10 mouse cellular contexts compared by ENCODE assay signal in the genomic region with DNA sequence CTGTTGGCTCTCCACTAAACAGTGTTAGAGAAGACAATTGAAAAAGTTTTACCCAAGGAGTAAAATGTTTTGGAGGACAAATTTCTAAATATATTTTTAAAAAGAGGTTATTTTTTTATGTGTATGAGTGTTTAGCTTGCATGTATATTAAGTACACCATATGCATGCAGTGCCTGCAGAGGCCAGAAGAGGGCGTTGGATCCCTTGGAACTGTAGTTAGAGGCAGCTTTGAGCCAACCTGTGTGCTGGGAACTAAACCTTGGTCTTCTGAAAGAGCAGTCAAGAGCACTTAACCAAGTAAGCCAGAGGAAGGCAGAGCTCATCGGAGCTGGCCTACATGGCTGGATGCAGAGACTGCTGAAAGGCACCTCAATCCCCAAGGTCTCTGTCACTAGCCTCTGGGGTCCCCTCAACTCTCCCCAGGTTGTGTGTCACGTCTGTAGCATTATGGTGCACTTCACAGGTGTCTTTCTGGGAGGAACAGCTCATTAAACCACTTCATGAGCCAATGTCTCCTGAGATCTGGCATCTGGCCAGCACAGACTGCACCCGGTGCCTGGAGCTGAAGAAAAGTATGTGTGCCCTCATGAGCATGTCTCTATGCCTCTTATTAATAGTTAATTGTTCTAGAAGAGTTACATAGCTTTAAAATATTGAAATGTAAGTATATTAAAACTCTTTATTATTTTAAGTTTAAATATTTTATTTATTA.
DNase-seq lines count a peak whose midpoint lies in the region; ATAC-seq and TF ChIP-seq lines count a peak whose summit lies in the region.
"Had no signal": no experiment of that assay in that cellular context is flagged by ENCODE, and none has a peak within 500 bp of the region (broad histone marks: within the 10 kb centered on the region; RNA-seq: fewer than 3 reads in every experiment).

No protein-coding gene starts in this region.

- no peaks in the 10 kb centered on the region for H3K27me3 ChIP-seq in limb, embryonic 14.5 days (ENCODE audit: control insufficient read depth, insufficient read depth, low read length)
- H3K27me3 ChIP-seq in limb, embryonic 10.5 days (ENCODE audit: low read depth, poor library complexity, severe bottlenecking): no peaks in the 10 kb centered on the region
- H3K27me3 ChIP-seq: embryonic facial prominence, embryonic 12.5 days; heart, embryonic 15.5 days; neural tube, embryonic 13.5 days had no signal

- no peak for TF ChIP-seq POLR2A in limb, embryonic 14.5 days (IDR thresholded peaks at IDR 0.05; ENCODE audit: borderline replicate concordance, extremely low read depth, insufficient read depth, insufficient read length)

- no peaks in the 10 kb centered on the region for H3K36me3 ChIP-seq in limb, embryonic 14.5 days (ENCODE audit: control insufficient read depth, insufficient read depth, low read length)
- H3K36me3 ChIP-seq in limb, embryonic 10.5 days: no peaks in the 10 kb centered on the region
- H3K36me3 ChIP-seq: embryonic facial prominence, embryonic 12.5 days; heart, embryonic 15.5 days; neural tube, embryonic 13.5 days had no signal

- H3K4me2 ChIP-seq in limb, embryonic 14.5 days (replicated peaks; ENCODE audit: low read depth, low read length, severe bottlenecking): no peak overlapping the region
- H3K4me2 ChIP-seq: embryonic facial prominence, embryonic 12.5 days; heart, embryonic 15.5 days; neural tube, embryonic 13.5 days had no signal

- no peak overlapping the region for H3K9ac ChIP-seq in limb, embryonic 14.5 days (ENCODE audit: low read depth, low read length, severe bottlenecking)
- H3K9ac ChIP-seq: embryonic facial prominence, embryonic 12.5 days; heart, embryonic 15.5 days; neural tube, embryonic 13.5 days had no signal

- no peak overlapping the region for H3K4me3 ChIP-seq in limb, embryonic 14.5 days (replicated peaks; ENCODE audit: low read length)
- no peak overlapping the region for H3K4me3 ChIP-seq in limb, embryonic 10.5 days
- H3K4me3 ChIP-seq: embryonic facial prominence, embryonic 12.5 days; heart, embryonic 15.5 days; neural tube, embryonic 13.5 days had no signal

- peak; percentile 53 to 56 for DNase-seq in cerebellum, postnatal 36 days
- DNase-seq in cerebellum, adult 11-12 months: no peak
- DNase-seq in limb, embryonic 14.5 days (ENCODE audit: low spot score): peak; percentile 52
- DNase-seq in limb, embryonic 10.5 days (ENCODE audit: low spot score): no peak
- DNase-seq in 416B (ENCODE audit: low read depth) (peak; percentile 14), MN1 (ENCODE audit: low spot score) (peak; percentile 51)
- no peak for DNase-seq in c-Kit-positive CD71-positive TER-119-positive erythroid progenitor cells, embryonic 14.5 days (ENCODE audit: low spot score)

- H3K27ac ChIP-seq in limb, embryonic 14.5 days (replicated peaks; ENCODE audit: low read depth, low read length): no peak overlapping the region
- H3K27ac ChIP-seq in limb, embryonic 10.5 days: no peak overlapping the region
- H3K27ac ChIP-seq: embryonic facial prominence, embryonic 12.5 days; heart, embryonic 15.5 days; neural tube, embryonic 13.5 days had no signal

- peaks cover 4% of the 10 kb centered on the region; the same call in 1 of the 2 replicates for H3K4me1 ChIP-seq in limb, embryonic 14.5 days (ENCODE audit: control insufficient read depth, insufficient read depth, low read length)
- H3K4me1 ChIP-seq in limb, embryonic 10.5 days: peaks cover 7% of the 10 kb centered on the region; the same call in 1 of the 2 replicates
- H3K4me1 ChIP-seq: embryonic facial prominence, embryonic 12.5 days; neural tube, embryonic 13.5 days had no signal

- ATAC-seq in limb, embryonic 14.5 days (ENCODE audit: low FRiP score, low read depth): no peak

- H3K9me3 ChIP-seq in limb, embryonic 14.5 days (ENCODE audit: control insufficient read depth, low read length): no peaks in the 10 kb centered on the region
- no peaks in the 10 kb centered on the region for H3K9me3 ChIP-seq in limb, embryonic 10.5 days (replicated peaks)
- H3K9me3 ChIP-seq: embryonic facial prominence, embryonic 12.5 days; heart, embryonic 15.5 days; neural tube, embryonic 13.5 days had no signal

- 31% methylated on average over 4 of the region's 4 CpGs for WGBS in limb, embryonic 14.5 days
- WGBS in limb, embryonic 10.5 days: 66% methylated on average over 4 of the region's 4 CpGs

Comparison
In these comparisons a context has a peak if more than half of its experiments do, and no peak if none do; other contexts are left out.
1. DNase-seq: peak in cerebellum, postnatal 36 days (2 of 2), limb, embryonic 14.5 days (single experiment), 416B (single experiment) and MN1 (single experiment); none in cerebellum, adult 11-12 months (single experiment), limb, embryonic 10.5 days (single experiment) and c-Kit-positive CD71-positive TER-119-positive erythroid progenitor cells, embryonic 14.5 days (single experiment).